Comparison of ENCODE assay signal across 22 mouse cellular contexts in genomic region chr2:148798485-148798884, GRCm38 (mm10). TPM values are rescaled to one million over a fixed set of nuclear protein-coding genes. Genes with fewer than 3 reads are reported as not detected.
"Had no signal": no experiment of that assay in that cellular context is flagged by ENCODE, and none has a peak within 500 bp of the region (broad histone marks: within the 10 kb centered on the region; RNA-seq: fewer than 3 reads in every experiment).

Cst8 (plus strand) TSS chr2:148798785.

- DNase-seq: kidney, adult 8-10 months; kidney, postnatal 36 days; layer of hippocampus, adult 9-11 months; layer of hippocampus, postnatal 36 days; lung, embryonic 14.5 days; right cerebral cortex, postnatal 14 days; thymus, adult 18-20 months; thymus, postnatal 14 days had no signal

- H3K9me3 ChIP-seq: limb, embryonic 15.5 days; midbrain, embryonic 12.5 days; stomach, embryonic 15.5 days had no signal

- H3K36me3 ChIP-seq: limb, embryonic 15.5 days; midbrain, embryonic 12.5 days; stomach, embryonic 15.5 days had no signal

- H3K9ac ChIP-seq: limb, embryonic 15.5 days; liver, embryonic 14.5 days; lung, embryonic 14.5 days; midbrain, embryonic 12.5 days; stomach, embryonic 15.5 days had no signal

- H3K4me1 ChIP-seq: limb, embryonic 15.5 days; midbrain, embryonic 12.5 days; stomach, embryonic 15.5 days had no signal

- ATAC-seq: intestine, embryonic 16.5 days had no signal

- H3K4me2 ChIP-seq: limb, embryonic 15.5 days; lung, embryonic 14.5 days; midbrain, embryonic 12.5 days; stomach, embryonic 15.5 days had no signal

- H3K27me3 ChIP-seq: limb, embryonic 15.5 days; midbrain, embryonic 12.5 days; stomach, embryonic 15.5 days had no signal

- H3K27ac ChIP-seq: kidney, postnatal 0 days; limb, embryonic 15.5 days; liver, embryonic 14.5 days; midbrain, embryonic 12.5 days; stomach, embryonic 15.5 days had no signal

- H3K4me3 ChIP-seq: limb, embryonic 15.5 days; midbrain, embryonic 12.5 days; stomach, embryonic 15.5 days had no signal

RNA-seq across cellular contexts. Expression of gene Cst8, which starts in this region (rescaled TPM):
- total RNA-seq: layer of hippocampus, adult 18-20 months; layer of hippocampus, postnatal 36 days; left cerebral cortex, adult 8-10 months; left cerebral cortex, postnatal 25 days; megakaryocyte-erythroid progenitor cell, adult 5-6 weeks; midbrain, postnatal 0 days had no signal
- polyA plus RNA-seq: kidney, postnatal 0 days; limb, embryonic 11.5 days; limb, embryonic 15.5 days; lung, embryonic 14.5 days; midbrain, embryonic 12.5 days; midbrain, postnatal 0 days; neural tube, embryonic 14.5 days; spleen, adult 2 months had no signal
